Mouse (Mus musculus) neural tube, embryonic 14.5 days (tissue): ENCODE data around the gene Dlgap1. TPM values are rescaled to one million over a fixed set of nuclear protein-coding genes. Genes with fewer than 3 reads are reported as not detected.

Experiments
- ATAC-seq: fragments of 200-750 bp; cut with Nextera tagmentation; 2 replicates; pipeline ENCODE4 v1.8.0; 2017; ENCODE audit warnings: low read depth, mild to moderate bottlenecking, moderate TSS enrichment, moderate library complexity
- H3K27ac ChIP-seq: fragments of 300-500 bp; sonication (generic); 2 replicates; pipeline ENCODE4 v1.5.1; 2014; ENCODE audit warnings: low read depth, mild to moderate bottlenecking, control low read depth, low read length, moderate library complexity, mixed read lengths
- H3K27me3 ChIP-seq: fragments of 300-500 bp; sonication (generic); 2 replicates; pipeline ENCODE4 v1.6.1; 2014; ENCODE audit warnings: low read length; ENCODE audit not compliant: control insufficient read depth, insufficient read depth
- H3K36me3 ChIP-seq: fragments of 300-500 bp; sonication (generic); 2 replicates; pipeline ENCODE4 v1.6.1; 2014; ENCODE audit warnings: low read length, mixed read lengths; ENCODE audit not compliant: control insufficient read depth, insufficient read depth
- H3K4me1 ChIP-seq: fragments of 300-500 bp; sonication (generic); 2 replicates; pipeline ENCODE4 v1.6.1; 2014; ENCODE audit warnings: low read length; ENCODE audit not compliant: control insufficient read depth, insufficient read depth
- H3K4me2 ChIP-seq: fragments of 300-500 bp; sonication (generic); 2 replicates; pipeline ENCODE4 v1.6.1; 2014; ENCODE audit warnings: mild to moderate bottlenecking, low read depth, low read length, control low read depth
- H3K4me3 ChIP-seq: fragments of 300-500 bp; sonication (generic); 2 replicates; pipeline ENCODE4 v1.5.1; 2014; ENCODE audit warnings: low read depth, low read length, control low read depth, mixed read lengths
- H3K9ac ChIP-seq: fragments of 300-500 bp; sonication (generic); replicated peaks from 2 replicates; pipeline ENCODE4 v1.6.1; 2014; ENCODE audit warnings: low read depth, mild to moderate bottlenecking, control low read depth, low read length, mixed read lengths
- H3K9me3 ChIP-seq: fragments of 300-500 bp; sonication (generic); 2 replicates; pipeline ENCODE4 v1.6.1; 2016; ENCODE audit warnings: low read length; ENCODE audit not compliant: control insufficient read depth
- WGBS: fragments of 180-500 bp; shearing (Covaris S2); extraction: QIAGEN DNeasy Blood & Tissue Kit; methylation state at CpG from one replicate; pipeline ENCODE4 v1.1.7; 2014; 5-methylcytosine and 5-hydroxymethylcytosine counted together
- polyA plus RNA-seq: library from polyadenylated mRNA; unstranded; fragments of >200 nt; fragmentation: Nextera tagmentation; extraction: Ambion mirVana; gene quantifications from 2 replicates; pipeline ENCODE4 v1.2.1, GENCODE M21; 2014

The Dlgap1 gene
- polyA plus RNA-seq, 1 experiment from 2014 or later: 51.0 TPM

GRCm38 (mm10) chr17:70843252-70843651 is 874.4 kb downstream of the Dlgap1 start:
- ATAC-seq: no peak
- H3K4me3 ChIP-seq: no peak overlapping the region
- H3K4me2 ChIP-seq: no peak overlapping the region
- 59% methylated on average over 4 of the region's 4 CpGs for WGBS
- H3K27ac ChIP-seq: no peak overlapping the region
- no peak overlapping the region for H3K9ac ChIP-seq
- no peaks in the 10 kb centered on the region for H3K9me3 ChIP-seq
- no peaks in the 10 kb centered on the region for H3K36me3 ChIP-seq
- no peaks in the 10 kb centered on the region for H3K27me3 ChIP-seq
- H3K4me1 ChIP-seq: no peaks in the 10 kb centered on the region; the same call in 1 of the 2 replicates

GRCm38 (mm10) chr17:70844971-70845370 is 876.1 kb downstream of the Dlgap1 start:
- Histone ChIP-seq H3K27ac (no peak overlapping the region), H3K9me3 (no peaks in the 10 kb centered on the region), H3K4me3 (no peak overlapping the region), H3K9ac (no peak overlapping the region), H3K4me1 (no peaks in the 10 kb centered on the region; the same call in 1 of the 2 replicates), H3K36me3 (no peaks in the 10 kb centered on the region), H3K27me3 (no peaks in the 10 kb centered on the region), H3K4me2 (no peak overlapping the region)
- ATAC-seq: no peak
- WGBS: 60% methylated on average over 10 of the region's 10 CpGs

GRCm38 (mm10) chr17:70845543-70845942 is 876.7 kb downstream of the Dlgap1 start:
- H3K9me3 ChIP-seq: no peaks in the 10 kb centered on the region
- no peak overlapping the region for H3K27ac ChIP-seq
- no peak overlapping the region for H3K4me2 ChIP-seq
- no peaks in the 10 kb centered on the region; the same call in 1 of the 2 replicates for H3K27me3 ChIP-seq
- 87% methylated on average over 2 of the region's 2 CpGs for WGBS
- no peaks in the 10 kb centered on the region for H3K36me3 ChIP-seq
- H3K9ac ChIP-seq: no peak overlapping the region
- no peak overlapping the region for H3K4me3 ChIP-seq
- ATAC-seq: no peak
- H3K4me1 ChIP-seq: peaks cover under 1% of the 10 kb centered on the region; the same call in 1 of the 2 replicates

GRCm38 (mm10) chr17:70846111-70846644 is 877.3 kb downstream of the Dlgap1 start:
- H3K4me3 ChIP-seq: no peak overlapping the region
- peaks cover 4% of the 10 kb centered on the region; the same call in 1 of the 2 replicates for H3K4me1 ChIP-seq
- ATAC-seq: no peak
- WGBS: 72% methylated on average over 8 of the region's 8 CpGs
- no peaks in the 10 kb centered on the region for H3K36me3 ChIP-seq
- no peak overlapping the region for H3K27ac ChIP-seq
- H3K9ac ChIP-seq: no peak overlapping the region
- H3K4me2 ChIP-seq: no peak overlapping the region
- no peaks in the 10 kb centered on the region for H3K9me3 ChIP-seq
- no peaks in the 10 kb centered on the region; the same call in 1 of the 2 replicates for H3K27me3 ChIP-seq

GRCm38 (mm10) chr17:70847086-70847485 is 878.2 kb downstream of the Dlgap1 start:
- Histone ChIP-seq H3K4me1 (peaks cover 4% of the 10 kb centered on the region; the same call in 1 of the 2 replicates), H3K36me3 (no peaks in the 10 kb centered on the region), H3K9ac (no peak overlapping the region), H3K4me3 (no peak overlapping the region), H3K4me2 (peak overlapping the region; percentile 17; the same call in 1 of the 2 replicates), H3K27me3 (no peaks in the 10 kb centered on the region; the same call in 1 of the 2 replicates), H3K27ac (no peak overlapping the region), H3K9me3 (no peaks in the 10 kb centered on the region)
- under 1% methylated on average over 4 of the region's 4 CpGs for WGBS
- ATAC-seq: no peak

GRCm38 (mm10) chr17:70847751-70848510 is 879.1 kb downstream of the Dlgap1 start:
- Histone ChIP-seq H3K4me1 (peaks cover 4% of the 10 kb centered on the region; the same call in 1 of the 2 replicates), H3K9ac (peak overlapping the region; percentile 35; the same call in 1 of the 2 replicates), H3K36me3 (no peaks in the 10 kb centered on the region), H3K9me3 (no peaks in the 10 kb centered on the region), H3K27ac (peak overlapping the region; percentile 78; the same call in 1 of the 2 replicates), H3K4me3 (peak overlapping the region; percentile 54), H3K4me2 (peak overlapping the region; percentile 97), H3K27me3 (no peaks in the 10 kb centered on the region; the same call in 1 of the 2 replicates)
- no peak for ATAC-seq
- WGBS: under 1% methylated on average over 17 of the region's 17 CpGs

- Histone ChIP-seq H3K9me3 (no peaks in the 10 kb centered on the region), H3K4me2 (peak overlapping the region; percentile 97), H3K36me3 (no peaks in the 10 kb centered on the region), H3K4me1 (peaks cover 4% of the 10 kb centered on the region; the same call in 1 of the 2 replicates), H3K9ac (peak overlapping the region; percentile 35), H3K4me3 (peak overlapping the region; percentile 54), H3K27ac (peak overlapping the region; percentile 78), H3K27me3 (no peaks in the 10 kb centered on the region; the same call in 1 of the 2 replicates)
- ATAC-seq: no peak
- 1% methylated on average over 23 of the region's 23 CpGs for WGBS
Observed at GRCm38 (mm10) chr17:70848511-70849398, 879.9 kb downstream of the Dlgap1 start.

- peak overlapping the region; percentile 78 for H3K27ac ChIP-seq
- peaks cover 4% of the 10 kb centered on the region; the same call in 1 of the 2 replicates for H3K4me1 ChIP-seq
- no peaks in the 10 kb centered on the region for H3K36me3 ChIP-seq
- peak overlapping the region; percentile 54 for H3K4me3 ChIP-seq
- no peaks in the 10 kb centered on the region for H3K9me3 ChIP-seq
- no peak for ATAC-seq
- WGBS: under 1% methylated on average over 33 of the region's 33 CpGs
- H3K9ac ChIP-seq: peak overlapping the region; percentile 35
- H3K4me2 ChIP-seq: peak overlapping the region; percentile 97
- H3K27me3 ChIP-seq: no peaks in the 10 kb centered on the region; the same call in 1 of the 2 replicates
Observed at GRCm38 (mm10) chr17:70849399-70850232, 880.7 kb downstream of the Dlgap1 start.
